Mouse (Mus musculus) heart, adult 11 months (tissue): Measurements from ENCODE around the gene Myb.

ENCODE experiments used
- DNase-seq: peaks from one replicate; pipeline ENCODE4 v3.0.0; 2022

The Myb gene

GRCm38 (mm10) chr10:21076137-21076536, 84.6 kb downstream of the Myb start:
- no peak for DNase-seq
